Mouse (Mus musculus): Measurements from ENCODE around the gene Gm13278. TPM values are rescaled to one million over a fixed set of nuclear protein-coding genes. Genes with fewer than 3 reads are reported as not detected.
A peak's percentile ranks its signal among the peaks of the same experiment; 100 is the strongest.
"Not testable (repeated sequence)": the region's sequence is repeated elsewhere in the genome, so short reads cannot be mapped to it uniquely, and the experiment has no call there.

Gene Gm13278
- polyA plus RNA-seq, 1 experiment from 2014 or later = not detected

GRCm38 (mm10) chr4:88793936-88794675, 2.8 kb downstream of the Gm13278 start, which contains the start of gene Gm13275:
Gene Gm13275 (plus strand): TSS chr4:88794487.
- not testable (repeated sequence) for H3K4me1 ChIP-seq (replicated peaks); H3K9me3 ChIP-seq (replicated peaks); H3K4me2 ChIP-seq; ATAC-seq (ENCODE audit: insufficient number of reproducible peaks, low FRiP score); H3K36me3 ChIP-seq; H3K27me3 ChIP-seq (replicated peaks); H3K27ac ChIP-seq (ENCODE audit: poor library complexity, severe bottlenecking); H3K4me3 ChIP-seq; H3K9ac ChIP-seq
- 0% methylated on average over 13 of the region's 52 CpGs for WGBS

- not testable (repeated sequence) for H3K36me3 ChIP-seq; H3K9me3 ChIP-seq (replicated peaks); H3K4me1 ChIP-seq (replicated peaks); H3K9ac ChIP-seq; ATAC-seq (ENCODE audit: insufficient number of reproducible peaks, low FRiP score); H3K4me3 ChIP-seq; H3K27me3 ChIP-seq (replicated peaks); H3K4me2 ChIP-seq; H3K27ac ChIP-seq (ENCODE audit: poor library complexity, severe bottlenecking)
- no CpG with 5 or more reads among the region's 28 CpGs for WGBS
These were observed 5.7 kb downstream of the Gm13278 start, which contains the start of gene Gm13279 for GRCm38 (mm10) chr4:88797097-88797496. Gene Gm13279 (plus strand): TSS chr4:88797397.

GRCm38 (mm10) chr4:88799365-88799764, 8.0 kb downstream of the Gm13278 start, which contains the start of gene Gm13285:
Gene Gm13285 (plus strand): TSS chr4:88799665.
- H3K4me2 ChIP-seq; H3K9ac ChIP-seq; ATAC-seq (ENCODE audit: insufficient number of reproducible peaks, low FRiP score); H3K27ac ChIP-seq (ENCODE audit: poor library complexity, severe bottlenecking); H3K27me3 ChIP-seq (replicated peaks); H3K36me3 ChIP-seq; H3K4me3 ChIP-seq; H3K9me3 ChIP-seq (replicated peaks); H3K4me1 ChIP-seq (replicated peaks): not testable (repeated sequence)
- WGBS = 9% methylated on average over 6 of the region's 7 CpGs

- not testable (repeated sequence) for H3K9ac ChIP-seq; H3K9me3 ChIP-seq (replicated peaks); ATAC-seq (ENCODE audit: insufficient number of reproducible peaks, low FRiP score); H3K27me3 ChIP-seq (replicated peaks); H3K4me1 ChIP-seq (replicated peaks); H3K27ac ChIP-seq (ENCODE audit: poor library complexity, severe bottlenecking); H3K4me3 ChIP-seq; H3K36me3 ChIP-seq
- peak within 1 kb of the TSS; percentile 49 for H3K4me2 ChIP-seq
- WGBS = no CpG with 5 or more reads among the region's 29 CpGs
These were observed 11.6 kb downstream of the Gm13278 start, which contains the start of gene Gm13287 for GRCm38 (mm10) chr4:88802954-88803353. Gene Gm13287 (plus strand): TSS chr4:88803254.

- H3K9me3 ChIP-seq (replicated peaks); ATAC-seq (ENCODE audit: insufficient number of reproducible peaks, low FRiP score); H3K27ac ChIP-seq (ENCODE audit: poor library complexity, severe bottlenecking); H3K9ac ChIP-seq; H3K4me1 ChIP-seq (replicated peaks); H3K27me3 ChIP-seq (replicated peaks); H3K36me3 ChIP-seq; H3K4me3 ChIP-seq: not testable (repeated sequence)
- no CpG with 5 or more reads among the region's 8 CpGs for WGBS
- H3K4me2 ChIP-seq = peak within 1 kb of the TSS; percentile 44
These were observed 13.9 kb downstream of the Gm13278 start, which contains the start of gene Gm13288 for GRCm38 (mm10) chr4:88805231-88805630. Gene Gm13288 (plus strand): TSS chr4:88805531.

GRCm38 (mm10) chr4:88805761-88806160, 14.4 kb downstream of the Gm13278 start:
- not testable (repeated sequence) for H3K4me1 ChIP-seq (replicated peaks); H3K9me3 ChIP-seq (replicated peaks); H3K27me3 ChIP-seq (replicated peaks); H3K27ac ChIP-seq (ENCODE audit: poor library complexity, severe bottlenecking); H3K36me3 ChIP-seq; ATAC-seq (ENCODE audit: insufficient number of reproducible peaks, low FRiP score); H3K9ac ChIP-seq; H3K4me3 ChIP-seq
- peak overlapping the region; percentile 44 for H3K4me2 ChIP-seq
- WGBS = 0% methylated on average over 8 of the region's 34 CpGs

GRCm38 (mm10) chr4:88815928-88816327, 24.6 kb downstream of the Gm13278 start, which contains the start of gene Ifna7:
Gene Ifna7 (plus strand): TSS chr4:88816228.
- H3K4me2 ChIP-seq = no peak within 1 kb of the TSS
- no peak within 1 kb of the TSS for H3K27ac ChIP-seq (ENCODE audit: poor library complexity, severe bottlenecking)
- no peak for ATAC-seq (ENCODE audit: insufficient number of reproducible peaks, low FRiP score)
- H3K27me3 ChIP-seq (replicated peaks) = 0 out of 2 replicates have a peak, but pooled peaks cover 8% of the 10 kb centered on the region
- no peaks in the 10 kb centered on the region for H3K4me1 ChIP-seq (replicated peaks)
- no peak within 1 kb of the TSS for H3K9ac ChIP-seq
- H3K4me3 ChIP-seq = no peak within 1 kb of the TSS
- no peaks in the 10 kb centered on the region for H3K36me3 ChIP-seq
- WGBS = 58% methylated on average over 3 of the region's 3 CpGs
- no peaks in the 10 kb centered on the region for H3K9me3 ChIP-seq (replicated peaks)

- no peaks in the 10 kb centered on the region for H3K9me3 ChIP-seq (replicated peaks)
- no peak within 1 kb of the TSS for H3K27ac ChIP-seq (ENCODE audit: poor library complexity, severe bottlenecking)
- no peaks in the 10 kb centered on the region for H3K36me3 ChIP-seq
- ATAC-seq (ENCODE audit: insufficient number of reproducible peaks, low FRiP score) = no peak
- WGBS = 82% methylated on average over 1 of the region's 1 CpGs
- H3K9ac ChIP-seq = no peak within 1 kb of the TSS
- no peak within 1 kb of the TSS for H3K4me3 ChIP-seq
- H3K27me3 ChIP-seq (replicated peaks) = 0 out of 2 replicates have a peak, but pooled peaks cover 6% of the 10 kb centered on the region
- H3K4me2 ChIP-seq = no peak within 1 kb of the TSS
- H3K4me1 ChIP-seq (replicated peaks) = no peaks in the 10 kb centered on the region
These were observed 28.3 kb downstream of the Gm13278 start, which contains the start of gene Ifna11 for GRCm38 (mm10) chr4:88819659-88820058. Gene Ifna11 (plus strand): TSS chr4:88819959.

- 25% methylated on average over 4 of the region's 4 CpGs for WGBS
- Histone ChIP-seq H3K9ac (no peak overlapping the region), H3K36me3 (no peaks in the 10 kb centered on the region), H3K27me3 (replicated peaks) (no peaks in the 10 kb centered on the region), H3K9me3 (replicated peaks) (no peaks in the 10 kb centered on the region), H3K4me1 (replicated peaks) (no peaks in the 10 kb centered on the region), H3K4me2 (no peak overlapping the region), H3K4me3 (no peak overlapping the region), H3K27ac (ENCODE audit: poor library complexity, severe bottlenecking) (no peak overlapping the region)
- ATAC-seq (ENCODE audit: insufficient number of reproducible peaks, low FRiP score) = no peak
These were observed 31.6 kb downstream of the Gm13278 start for GRCm38 (mm10) chr4:88822995-88823394.

GRCm38 (mm10) chr4:88827116-88827515, 35.8 kb downstream of the Gm13278 start, which contains the start of gene Ifna6:
Gene Ifna6 (plus strand): TSS chr4:88827416.
- not testable (repeated sequence) for H3K9me3 ChIP-seq (replicated peaks); H3K4me2 ChIP-seq; H3K4me3 ChIP-seq; H3K36me3 ChIP-seq; H3K9ac ChIP-seq; H3K4me1 ChIP-seq (replicated peaks); ATAC-seq (ENCODE audit: insufficient number of reproducible peaks, low FRiP score); H3K27ac ChIP-seq (ENCODE audit: poor library complexity, severe bottlenecking); H3K27me3 ChIP-seq (replicated peaks)

GRCm38 (mm10) chr4:88830523-88830922, 39.2 kb downstream of the Gm13278 start:
- H3K36me3 ChIP-seq = no peaks in the 10 kb centered on the region
- 28% methylated on average over 4 of the region's 4 CpGs for WGBS
- no peak overlapping the region for H3K27ac ChIP-seq (ENCODE audit: poor library complexity, severe bottlenecking)
- no peak overlapping the region for H3K9ac ChIP-seq
- H3K4me3 ChIP-seq = no peak overlapping the region
- no peak overlapping the region for H3K4me2 ChIP-seq
- H3K9me3 ChIP-seq (replicated peaks) = no peaks in the 10 kb centered on the region
- no peaks in the 10 kb centered on the region for H3K4me1 ChIP-seq (replicated peaks)
- no peaks in the 10 kb centered on the region; the same call in 1 of the 2 replicates for H3K27me3 ChIP-seq (replicated peaks)
- ATAC-seq (ENCODE audit: insufficient number of reproducible peaks, low FRiP score) = no peak

Measured in heart, embryonic 12.5 days (tissue).